Mouse (Mus musculus) spleen, adult 2 months (tissue): ENCODE measurements at regions not wholly inside any gene's neighbourhood (a gene's known extent, or its start where the extent isn't known, plus 50 kb on each side); places are given as distances from the start of the nearest gene placed in this dataset.
"Not testable (repeated sequence)": the region's sequence is repeated elsewhere in the genome, so short reads cannot be mapped to it uniquely, and the experiment has no call there.

Experiments used
- DNase-seq, 2 experiments: peaks; one replicate each; pipeline versions ENCODE4 v3.0.0 to v3.0.0-alpha.2; 2012 to 2021; ENCODE audit warnings: low spot score in 2 of 2, low read depth in 1 of 2
- H3K27ac ChIP-seq: fragments of 200-500 bp; 2 replicates; pipeline ENCODE4 v1.5.1; 2012; ENCODE audit warnings: low read length, inconsistent platforms; ENCODE audit not compliant: insufficient read depth
- H3K27me3 ChIP-seq: fragments of 200-500 bp; 2 replicates; pipeline ENCODE4 v1.6.1; 2012; ENCODE audit warnings: mild to moderate bottlenecking, moderate library complexity, low read length, inconsistent platforms; ENCODE audit not compliant: control insufficient read depth, insufficient read depth
- H3K36me3 ChIP-seq: fragments of 200-500 bp; 2 replicates; pipeline ENCODE4 v1.6.1; 2012; ENCODE audit warnings: mild to moderate bottlenecking, low read length, inconsistent platforms; ENCODE audit not compliant: control insufficient read depth, insufficient read depth
- H3K4me1 ChIP-seq: fragments of 200-500 bp; 2 replicates; pipeline ENCODE4 v1.6.1; 2011; ENCODE audit warnings: inconsistent platforms; ENCODE audit not compliant: control insufficient read depth, insufficient read depth, insufficient read length
- H3K4me3 ChIP-seq: fragments of 200-500 bp; 2 replicates; pipeline ENCODE4 v1.5.1; 2011; ENCODE audit warnings: mild to moderate bottlenecking, inconsistent platforms; ENCODE audit not compliant: insufficient read depth, insufficient read length; ENCODE audit errors: extremely low read depth
- CTCF ChIP-seq: fragments of 200-500 bp; IDR thresholded peaks from 2 replicates; pipeline ENCODE4 v1.5.1; 2011; ENCODE audit warnings: mild to moderate bottlenecking, inconsistent platforms; ENCODE audit not compliant: insufficient read depth, insufficient read length, insufficient replicate concordance; ENCODE audit errors: extremely low read depth
- POLR2A ChIP-seq: fragments of 200-500 bp; IDR thresholded peaks from 2 replicates; pipeline ENCODE4 v1.6.1; 2011; ENCODE audit warnings: low read depth, low read length, inconsistent platforms
- WGBS: fragments of 180-500 bp; shearing (Covaris S2); methylation state at CpG from one replicate; pipeline ENCODE4 v1.1.7; 2018; 5-methylcytosine and 5-hydroxymethylcytosine counted together

DNA sequence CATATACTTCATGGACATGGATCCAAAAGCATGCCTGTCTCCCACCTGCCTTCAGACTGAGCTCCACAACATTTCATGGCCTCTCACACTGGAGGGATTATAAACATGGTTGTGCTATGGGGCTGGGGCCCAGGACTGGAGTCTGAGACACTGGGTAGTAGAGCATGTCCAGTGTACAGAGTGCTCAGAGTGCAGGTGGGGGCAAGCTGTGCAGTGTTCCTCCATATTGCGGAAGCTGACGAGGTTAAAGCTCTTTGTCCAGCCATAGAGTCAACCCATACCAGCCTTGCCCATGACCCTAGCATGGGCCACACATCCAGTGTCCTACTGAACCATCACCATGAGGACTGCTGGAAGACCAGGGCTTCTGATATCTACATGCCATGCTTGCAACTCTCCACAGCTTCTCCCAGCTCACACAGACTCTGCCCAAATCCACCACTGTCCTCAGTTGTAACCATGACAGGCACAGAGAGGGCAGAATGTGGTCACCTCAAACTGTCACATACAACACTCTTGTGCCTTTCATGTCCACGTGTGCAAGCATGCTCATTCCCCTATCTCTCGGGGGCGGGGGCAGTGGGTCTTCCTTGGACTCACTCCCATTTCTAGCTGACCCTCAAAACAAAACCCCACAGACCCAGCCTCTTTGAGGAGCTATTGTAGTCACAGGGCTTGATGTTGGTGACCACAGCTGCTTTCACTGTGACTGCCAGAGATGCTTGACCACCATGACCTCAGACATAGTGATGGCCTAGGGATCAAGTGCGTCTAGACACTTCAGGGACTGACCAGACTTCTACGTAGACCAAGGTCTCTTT is 55.9 kb downstream of the Tmem121 start:
- no peaks in the 10 kb centered on the region for H3K36me3 ChIP-seq
- peak overlapping the region; percentile 94 for H3K27ac ChIP-seq
- H3K4me1 ChIP-seq = peaks cover 54% of the 10 kb centered on the region; the same call in 1 of the 2 replicates

DNA sequence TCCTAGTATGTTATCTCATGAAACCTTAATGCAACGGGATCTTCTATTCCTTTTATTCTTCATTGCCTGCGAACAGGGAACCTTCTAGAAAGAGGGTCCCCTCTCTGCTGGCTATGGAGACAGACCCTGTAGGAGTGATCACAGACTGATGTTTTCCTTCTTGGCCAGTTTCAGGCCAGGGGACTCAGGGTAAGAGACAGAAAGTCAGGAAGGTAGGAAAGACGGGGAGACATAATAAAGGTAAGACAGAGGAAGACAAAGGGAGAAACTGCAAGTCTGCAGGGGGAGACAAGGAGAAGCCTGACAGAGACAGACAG is 56.4 kb downstream of the Tmem121 start:
- DNase-seq = no peak
- H3K27ac ChIP-seq = peak overlapping the region; percentile 94
- 76% methylated on average over 3 of the region's 3 CpGs for WGBS
- no peak overlapping the region for H3K4me3 ChIP-seq
- H3K4me1 ChIP-seq = peaks cover 57% of the 10 kb centered on the region; the same call in 1 of the 2 replicates
- no peak for TF ChIP-seq POLR2A
- TF ChIP-seq CTCF = no peak
- H3K36me3 ChIP-seq = no peaks in the 10 kb centered on the region
- no peaks in the 10 kb centered on the region for H3K27me3 ChIP-seq

More for the DNA sequence above, 55.9 kb downstream of the Tmem121 start:
- no peak for DNase-seq
- no peak for TF ChIP-seq POLR2A
- no peak for TF ChIP-seq CTCF
- Histone ChIP-seq H3K27me3 (no peaks in the 10 kb centered on the region), H3K4me3 (no peak overlapping the region)
- 71% methylated on average over 7 of the region's 7 CpGs for WGBS

DNA sequence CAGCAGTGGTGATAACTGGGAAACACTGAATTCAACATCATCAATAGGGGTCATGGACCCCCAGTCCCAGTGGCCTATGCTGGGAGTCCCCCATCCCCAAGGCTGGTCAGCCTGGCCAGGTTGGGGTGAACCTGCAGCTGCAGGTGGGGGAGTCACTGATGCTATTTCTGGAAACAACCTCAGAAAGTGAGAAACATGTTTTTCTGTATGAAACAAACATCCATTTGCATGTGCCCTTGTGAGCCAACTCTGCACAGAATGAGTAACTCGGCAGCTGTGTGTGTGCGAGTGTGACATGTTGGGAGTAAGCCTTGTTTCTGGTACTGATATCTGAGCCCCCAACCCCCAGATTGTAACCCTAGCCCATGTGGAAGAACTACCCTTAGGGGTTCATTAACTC is 59.0 kb downstream of the Tmem121 start:
- H3K27ac ChIP-seq = peak overlapping the region; percentile 98
- no peak overlapping the region for H3K4me3 ChIP-seq
- TF ChIP-seq POLR2A = peak; percentile 54
- no peak for TF ChIP-seq CTCF
- DNase-seq = peak; percentile 52 to 67
- 47% methylated on average over 2 of the region's 2 CpGs for WGBS
- H3K36me3 ChIP-seq = no peaks in the 10 kb centered on the region
- no peaks in the 10 kb centered on the region for H3K27me3 ChIP-seq
- H3K4me1 ChIP-seq = peaks cover 61% of the 10 kb centered on the region; the same call in 1 of the 2 replicates

- not testable (repeated sequence) for H3K36me3 ChIP-seq, DNase-seq, H3K27me3 ChIP-seq, H3K4me3 ChIP-seq
- H3K4me1 ChIP-seq = peaks cover 26% of the 10 kb centered on the region; the same call in 1 of the 2 replicates
- 70% methylated on average over 2 of the region's 2 CpGs for WGBS
- peak overlapping the region; percentile 67 for H3K27ac ChIP-seq
These were observed 68.0 kb downstream of the Tmem121 start for GRCm38 (mm10) chr12:113253446-113254424.

GRCm38 (mm10) chr12:113255331-113255730 is 69.6 kb downstream of the Tmem121 start:
- peaks cover 25% of the 10 kb centered on the region; the same call in 1 of the 2 replicates for H3K4me1 ChIP-seq
- no peak for DNase-seq
- H3K36me3 ChIP-seq = no peaks in the 10 kb centered on the region
- TF ChIP-seq POLR2A (no peak), CTCF (no peak)
- no peak overlapping the region for H3K27ac ChIP-seq
- WGBS = 91% methylated on average over 3 of the region's 3 CpGs
- no peaks in the 10 kb centered on the region for H3K27me3 ChIP-seq
- H3K4me3 ChIP-seq = no peak overlapping the region

- Histone ChIP-seq H3K27ac (peak overlapping the region; percentile 66), H3K27me3 (no peaks in the 10 kb centered on the region), H3K4me1 (peaks cover 21% of the 10 kb centered on the region; the same call in 1 of the 2 replicates), H3K4me3 (no peak overlapping the region), H3K36me3 (no peaks in the 10 kb centered on the region)
- no peak for DNase-seq
- WGBS = 75% methylated on average over 2 of the region's 2 CpGs
- TF ChIP-seq CTCF = no peak
- no peak for TF ChIP-seq POLR2A
These were observed 70.9 kb downstream of the Tmem121 start for GRCm38 (mm10) chr12:113256628-113257027.
